In the genomic region with DNA sequence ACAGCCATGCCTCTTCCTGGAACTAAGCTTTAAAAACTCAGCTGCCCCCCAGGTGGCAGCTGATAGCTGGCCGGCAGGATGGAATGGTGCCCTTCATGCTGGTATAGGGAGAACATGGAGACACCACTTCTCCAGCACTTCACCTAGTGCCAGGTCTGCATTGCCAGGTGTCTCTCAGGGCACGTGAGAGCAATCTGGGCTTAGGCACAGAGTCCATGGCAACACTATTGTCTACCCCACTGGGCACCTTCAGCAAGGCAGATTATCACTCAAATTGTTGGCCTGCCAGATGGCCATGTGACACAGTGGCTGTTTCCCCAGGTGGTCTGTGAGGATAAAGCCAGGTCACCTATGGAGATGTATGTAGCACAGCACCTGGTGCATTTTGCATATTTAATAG, we compare ENCODE assay signal across 16 mouse cellular contexts.
"Had no signal": no experiment of that assay in that cellular context is flagged by ENCODE, and none has a peak within 500 bp of the region (broad histone marks: within the 10 kb centered on the region; RNA-seq: fewer than 3 reads in every experiment).

No protein-coding gene starts in this region.

- H3K27me3 ChIP-seq: neural tube, embryonic 12.5 days; neural tube, embryonic 15.5 days; stomach, embryonic 15.5 days had no signal

- H3K36me3 ChIP-seq: liver, embryonic 13.5 days; stomach, embryonic 15.5 days had no signal

- H3K9me3 ChIP-seq: liver, embryonic 13.5 days; neural tube, embryonic 12.5 days; neural tube, embryonic 15.5 days; stomach, embryonic 15.5 days had no signal

- H3K9ac ChIP-seq: liver, embryonic 13.5 days; neural tube, embryonic 12.5 days; neural tube, embryonic 15.5 days; stomach, embryonic 15.5 days had no signal

- H3K4me1 ChIP-seq: liver, embryonic 13.5 days; stomach, embryonic 15.5 days had no signal

- H3K4me2 ChIP-seq: liver, embryonic 13.5 days; midbrain, embryonic 11.5 days; neural tube, embryonic 12.5 days; neural tube, embryonic 15.5 days; stomach, embryonic 15.5 days had no signal

- DNase-seq: kidney, postnatal 14 days; kidney, postnatal 4 days; liver, embryonic 13.5 days; lung, adult 2 months; lung, postnatal 14 days; lung, postnatal 4 days; midbrain, embryonic 14.5 days; right cerebral cortex, adult 18-20 months; right cerebral cortex, postnatal 14 days; right cerebral cortex, postnatal 4 days; thymus, adult 18-20 months; thymus, postnatal 36 days had no signal

- H3K27ac ChIP-seq: liver, embryonic 13.5 days; neural tube, embryonic 12.5 days; neural tube, embryonic 15.5 days; stomach, embryonic 15.5 days had no signal

- H3K4me3 ChIP-seq: liver, embryonic 13.5 days; neural tube, embryonic 12.5 days; neural tube, embryonic 15.5 days; stomach, embryonic 15.5 days had no signal
